Mouse (Mus musculus): ENCODE data around the gene Ranbp3.

- TF ChIP-seq CTCF (IDR thresholded peaks at IDR 0.05; ENCODE audit: control insufficient read depth, insufficient read depth, insufficient replicate concordance, low read depth, low read length): no peak
- TF ChIP-seq POLR2A (IDR thresholded peaks at IDR 0.05; ENCODE audit: control insufficient read depth, low read depth, low read length): no peak
Observed at GRCm38 (mm10) chr17:56684649-56685048, 11.6 kb downstream of the Ranbp3 start.
